Mouse (Mus musculus): Measurements from ENCODE around the gene Dnmt3b.

The Dnmt3b gene

GRCm38 (mm10) chr2:153649298-153650013 is at the start of gene Dnmt3b:
TSS of gene Dnmt3b (plus strand) at chr2:153649450.
- peak; percentile 22 for DNase-seq (ENCODE audit: low read depth, low spot score)

GRCm38 (mm10) chr2:153600021-153600666 is 49.1 kb upstream of the Dnmt3b start:
- peak; percentile 69 for DNase-seq (ENCODE audit: low read depth, low spot score)

- DNase-seq (ENCODE audit: low read depth, low spot score): peak; percentile 62
These were observed 48.3 kb upstream of the Dnmt3b start for GRCm38 (mm10) chr2:153600667-153601648.

- peak; percentile 72 for DNase-seq (ENCODE audit: low read depth, low spot score)
These were observed 45.5 kb upstream of the Dnmt3b start for GRCm38 (mm10) chr2:153603724-153604123.

GRCm38 (mm10) chr2:153606421-153606820 is 42.8 kb upstream of the Dnmt3b start:
- DNase-seq (ENCODE audit: low read depth, low spot score): peak; percentile 78

- no peak for DNase-seq (ENCODE audit: low read depth, low spot score)
These were observed 41.3 kb upstream of the Dnmt3b start for GRCm38 (mm10) chr2:153607870-153608515.

GRCm38 (mm10) chr2:153609058-153609457 is 40.2 kb upstream of the Dnmt3b start:
- no peak for DNase-seq (ENCODE audit: low read depth, low spot score)

GRCm38 (mm10) chr2:153609548-153609947 is 39.7 kb upstream of the Dnmt3b start:
- DNase-seq (ENCODE audit: low read depth, low spot score): peak; percentile 85

GRCm38 (mm10) chr2:153610426-153611240 is 38.6 kb upstream of the Dnmt3b start:
- DNase-seq (ENCODE audit: low read depth, low spot score): no peak

GRCm38 (mm10) chr2:153611241-153611630 is 38.0 kb upstream of the Dnmt3b start:
- no peak for DNase-seq (ENCODE audit: low read depth, low spot score)

GRCm38 (mm10) chr2:153611743-153612142 is 37.5 kb upstream of the Dnmt3b start:
- DNase-seq (ENCODE audit: low read depth, low spot score): peak; percentile 82

GRCm38 (mm10) chr2:153612594-153613281 is 36.5 kb upstream of the Dnmt3b start:
- DNase-seq (ENCODE audit: low read depth, low spot score): peak; percentile 83

- no peak for DNase-seq (ENCODE audit: low read depth, low spot score)
These were observed 32.4 kb upstream of the Dnmt3b start for GRCm38 (mm10) chr2:153616893-153617292.

GRCm38 (mm10) chr2:153618439-153618838 is 30.8 kb upstream of the Dnmt3b start:
- DNase-seq (ENCODE audit: low read depth, low spot score): no peak

GRCm38 (mm10) chr2:153618889-153619288 is 30.4 kb upstream of the Dnmt3b start:
- DNase-seq (ENCODE audit: low read depth, low spot score): no peak

GRCm38 (mm10) chr2:153622449-153622848 is 26.8 kb upstream of the Dnmt3b start:
- DNase-seq (ENCODE audit: low read depth, low spot score): peak; percentile 86

GRCm38 (mm10) chr2:153630950-153631349 is 18.3 kb upstream of the Dnmt3b start:
- no peak for DNase-seq (ENCODE audit: low read depth, low spot score)

- DNase-seq (ENCODE audit: low read depth, low spot score): peak; percentile 80
These were observed 17.0 kb upstream of the Dnmt3b start, which contains the start of gene Commd7 for GRCm38 (mm10) chr2:153631976-153632870. TSS of gene Commd7 (minus strand) at chr2:153632781.

GRCm38 (mm10) chr2:153632871-153633226 is 16.4 kb upstream of the Dnmt3b start:
- DNase-seq (ENCODE audit: low read depth, low spot score): no peak

Data from ES-CJ7 (cell line).